Mouse (Mus musculus) adrenal gland, postnatal 4 days (tissue): ENCODE results near the gene Dusp8. TPM values are rescaled to one million over a fixed set of nuclear protein-coding genes. Genes with fewer than 3 reads are reported as not detected.
A peak's percentile ranks its signal among the peaks of the same experiment; 100 is the strongest.
"Not testable (repeated sequence)": the region's sequence is repeated elsewhere in the genome, so short reads cannot be mapped to it uniquely, and the experiment has no call there.

ENCODE experiments used
- DNase-seq, 2 experiments: peaks; one replicate each; pipeline ENCODE4 v3.0.0; 2021 to 2022; ENCODE audit warnings: low spot score in 2 of 2, mixed read lengths in 2 of 2
- long read RNA-seq, 2 experiments: library from polyadenylated mRNA; stranded (forward); transcript quantifications; one replicate each; pipeline ENCODE4 v2.0.0; 2021
- total RNA-seq, 2 experiments: library from RNA; stranded (reverse); gene quantifications; 2 replicates each; pipeline ENCODE4 v1.2.3; 2021

Dusp8 gene
- 1 to 10 TPM; 9.2 to 9.3 TPM for total RNA-seq
- long read RNA-seq, experiment 1, partial matches to known transcripts: 0 of 2 reads
- long read RNA-seq, experiment 1, other reads (novel, unspliced or antisense): 2 of 2 reads
- long read RNA-seq, experiment 2, full-length matches to known transcripts: 6 of 17 reads
- long read RNA-seq, experiment 2, partial matches to known transcripts: 2 of 17 reads
- long read RNA-seq, experiment 2, other reads (novel, unspliced or antisense): 9 of 17 reads

GRCm38 (mm10) chr7:142095183-142095931 is at the start of gene Dusp8:
Gene Dusp8, minus strand, starts transcription at chr7:142095843.
- DNase-seq: peak; percentile 65 to 67

GRCm38 (mm10) chr7:142144507-142144906 is 48.9 kb upstream of the Dusp8 start, which contains the start of gene Gm45337:
Gene Gm45337, minus strand, starts transcription at chr7:142144607.
- DNase-seq: no peak

GRCm38 (mm10) chr7:142143506-142144010 is 47.9 kb upstream of the Dusp8 start:
- not testable (repeated sequence) for DNase-seq

- no peak for DNase-seq
Measured at GRCm38 (mm10) chr7:142140696-142141095, 45.1 kb upstream of the Dusp8 start.

GRCm38 (mm10) chr7:142135934-142136333 is 40.3 kb upstream of the Dusp8 start, which contains the start of gene Gm39115:
Gene Gm39115, minus strand, starts transcription at chr7:142136034.
- DNase-seq: not testable (repeated sequence)

GRCm38 (mm10) chr7:142134206-142134995 is 38.8 kb upstream of the Dusp8 start:
- DNase-seq: no peak

- DNase-seq: no peak
Measured at GRCm38 (mm10) chr7:142128843-142129242, 33.2 kb upstream of the Dusp8 start.

GRCm38 (mm10) chr7:142120629-142121028 is 25.0 kb upstream of the Dusp8 start, which contains the start of gene Gm45618:
Gene Gm45618, minus strand, starts transcription at chr7:142120729.
- not testable (repeated sequence) for DNase-seq

GRCm38 (mm10) chr7:142119632-142120031 is 24.0 kb upstream of the Dusp8 start:
- no peak for DNase-seq

GRCm38 (mm10) chr7:142104747-142105146 is 9.1 kb upstream of the Dusp8 start:
- DNase-seq: no peak

GRCm38 (mm10) chr7:142097776-142098175 is 2.1 kb upstream of the Dusp8 start:
- peak; percentile 42 to 53 for DNase-seq

- DNase-seq: no peak
Measured at GRCm38 (mm10) chr7:142096701-142097100, 1.1 kb upstream of the Dusp8 start.

- DNase-seq: no peak
Measured at GRCm38 (mm10) chr7:142094301-142095143, 1.1 kb downstream of the Dusp8 start.

GRCm38 (mm10) chr7:142093696-142094240 is 1.9 kb downstream of the Dusp8 start:
- DNase-seq: no peak

- DNase-seq: no peak
Measured at GRCm38 (mm10) chr7:142092991-142093390, 2.7 kb downstream of the Dusp8 start.

- DNase-seq: no peak
Measured at GRCm38 (mm10) chr7:142091848-142092247, 3.8 kb downstream of the Dusp8 start.

- DNase-seq: no peak
Measured at GRCm38 (mm10) chr7:142089648-142090447, 5.8 kb downstream of the Dusp8 start.

GRCm38 (mm10) chr7:142088886-142089285 is 6.8 kb downstream of the Dusp8 start:
- peak; percentile 22 to 27 for DNase-seq

- DNase-seq: no peak
Measured at GRCm38 (mm10) chr7:142087069-142087652, 8.5 kb downstream of the Dusp8 start.
